Mouse (Mus musculus): ENCODE data around the gene Gm10271. TPM values are rescaled to one million over a fixed set of nuclear protein-coding genes. Genes with fewer than 3 reads are reported as not detected.

Gm10271 gene
- polyA plus RNA-seq, 1 experiment from 2014 or later, result not detected

GRCm38 (mm10) chr10:116921416-116921815, 51.0 kb downstream of the Gm10271 start:
- H3K27me3 ChIP-seq (ENCODE audit: insufficient read depth, poor library complexity, severe bottlenecking), result no peaks in the 10 kb centered on the region
- H3K27ac ChIP-seq, result no peak overlapping the region
- no peaks in the 10 kb centered on the region for H3K4me1 ChIP-seq (replicated peaks)
- WGBS, result 92% methylated on average over 15 of the region's 15 CpGs
- peaks cover 86% of the 10 kb centered on the region for H3K36me3 ChIP-seq
- no peak overlapping the region for H3K4me3 ChIP-seq
- no peaks in the 10 kb centered on the region for H3K9me3 ChIP-seq
- DNase-seq (ENCODE audit: low spot score), result no peak

- Histone ChIP-seq H3K27ac (no peak overlapping the region), H3K27me3 (ENCODE audit: insufficient read depth, poor library complexity, severe bottlenecking) (no peaks in the 10 kb centered on the region), H3K36me3 (peaks cover 84% of the 10 kb centered on the region), H3K4me1 (replicated peaks) (no peaks in the 10 kb centered on the region), H3K4me3 (no peak overlapping the region), H3K9me3 (no peaks in the 10 kb centered on the region)
- no peak for DNase-seq (ENCODE audit: low spot score)
- 90% methylated on average over 8 of the region's 8 CpGs for WGBS
These were observed 51.8 kb downstream of the Gm10271 start for GRCm38 (mm10) chr10:116920641-116921040.

- H3K27ac ChIP-seq, result no peak overlapping the region
- 86% methylated on average over 25 of the region's 25 CpGs for WGBS
- peaks cover 84% of the 10 kb centered on the region for H3K36me3 ChIP-seq
- no peaks in the 10 kb centered on the region for H3K9me3 ChIP-seq
- H3K4me3 ChIP-seq, result no peak overlapping the region
- DNase-seq (ENCODE audit: low spot score), result no peak
- no peaks in the 10 kb centered on the region for H3K27me3 ChIP-seq (ENCODE audit: insufficient read depth, poor library complexity, severe bottlenecking)
- H3K4me1 ChIP-seq (replicated peaks), result no peaks in the 10 kb centered on the region
These were observed 52.8 kb downstream of the Gm10271 start for GRCm38 (mm10) chr10:116919368-116920317.

- Histone ChIP-seq H3K27me3 (ENCODE audit: insufficient read depth, poor library complexity, severe bottlenecking) (no peaks in the 10 kb centered on the region), H3K9me3 (no peaks in the 10 kb centered on the region), H3K4me1 (replicated peaks) (no peaks in the 10 kb centered on the region), H3K27ac (no peak overlapping the region), H3K36me3 (peaks cover 88% of the 10 kb centered on the region), H3K4me3 (no peak overlapping the region)
- no peak for DNase-seq (ENCODE audit: low spot score)
- 86% methylated on average over 8 of the region's 8 CpGs for WGBS
These were observed 55.8 kb downstream of the Gm10271 start for GRCm38 (mm10) chr10:116916581-116916980.

- no peak for DNase-seq (ENCODE audit: low spot score)
- Histone ChIP-seq H3K9me3 (no peaks in the 10 kb centered on the region), H3K4me3 (no peak overlapping the region), H3K4me1 (replicated peaks) (no peaks in the 10 kb centered on the region), H3K27me3 (ENCODE audit: insufficient read depth, poor library complexity, severe bottlenecking) (no peaks in the 10 kb centered on the region), H3K27ac (no peak overlapping the region), H3K36me3 (peaks cover 89% of the 10 kb centered on the region)
- WGBS, result 94% methylated on average over 8 of the region's 8 CpGs
These were observed 57.1 kb downstream of the Gm10271 start for GRCm38 (mm10) chr10:116915286-116915685.

GRCm38 (mm10) chr10:116914586-116914985, 57.8 kb downstream of the Gm10271 start:
- H3K27me3 ChIP-seq (ENCODE audit: insufficient read depth, poor library complexity, severe bottlenecking), result no peaks in the 10 kb centered on the region
- H3K9me3 ChIP-seq, result no peaks in the 10 kb centered on the region
- H3K4me1 ChIP-seq (replicated peaks), result no peaks in the 10 kb centered on the region
- peaks cover 95% of the 10 kb centered on the region for H3K36me3 ChIP-seq
- no peak overlapping the region for H3K4me3 ChIP-seq
- no peak overlapping the region for H3K27ac ChIP-seq
- 95% methylated on average over 9 of the region's 9 CpGs for WGBS
- DNase-seq (ENCODE audit: low spot score), result no peak

GRCm38 (mm10) chr10:116913647-116914273, 58.6 kb downstream of the Gm10271 start:
- no peak for DNase-seq (ENCODE audit: low spot score)
- no peaks in the 10 kb centered on the region for H3K27me3 ChIP-seq (ENCODE audit: insufficient read depth, poor library complexity, severe bottlenecking)
- no peaks in the 10 kb centered on the region for H3K4me1 ChIP-seq (replicated peaks)
- no peak overlapping the region for H3K27ac ChIP-seq
- 93% methylated on average over 17 of the region's 17 CpGs for WGBS
- H3K36me3 ChIP-seq, result peaks cover 96% of the 10 kb centered on the region
- H3K4me3 ChIP-seq, result no peak overlapping the region
- H3K9me3 ChIP-seq, result no peaks in the 10 kb centered on the region

- no peaks in the 10 kb centered on the region for H3K4me1 ChIP-seq (replicated peaks)
- no peak overlapping the region for H3K4me3 ChIP-seq
- H3K27me3 ChIP-seq (ENCODE audit: insufficient read depth, poor library complexity, severe bottlenecking), result no peaks in the 10 kb centered on the region
- WGBS, result 93% methylated on average over 9 of the region's 9 CpGs
- no peak overlapping the region for H3K27ac ChIP-seq
- no peaks in the 10 kb centered on the region for H3K9me3 ChIP-seq
- DNase-seq (ENCODE audit: low spot score), result no peak
- peaks cover 96% of the 10 kb centered on the region for H3K36me3 ChIP-seq
These were observed 59.6 kb downstream of the Gm10271 start for GRCm38 (mm10) chr10:116912850-116913249.

GRCm38 (mm10) chr10:116908901-116909642, 63.3 kb downstream of the Gm10271 start:
- Histone ChIP-seq H3K9me3 (no peaks in the 10 kb centered on the region), H3K36me3 (peaks cover 98% of the 10 kb centered on the region), H3K27me3 (ENCODE audit: insufficient read depth, poor library complexity, severe bottlenecking) (no peaks in the 10 kb centered on the region), H3K4me3 (no peak overlapping the region), H3K27ac (no peak overlapping the region), H3K4me1 (replicated peaks) (no peaks in the 10 kb centered on the region)
- DNase-seq (ENCODE audit: low spot score), result no peak
- 79% methylated on average over 15 of the region's 15 CpGs for WGBS

Other genes starting within 250 kb of the Gm10271 start
- gene Myrfl, start 75.7 kb downstream of the Gm10271 start, polyA plus RNA-seq (2016; fragmentation: Nextera tagmentation; extraction: Ambion mirVana), result 0.11 and 0.18 TPM in 2 replicates
- 45.0 TPM in 2 replicates for gene Rab3ip, start 21.8 kb downstream of the Gm10271 start, polyA plus RNA-seq (2016; fragmentation: Nextera tagmentation; extraction: Ambion mirVana)
- 0.11 TPM in 1 of 2 replicates, not detected in the other for gene Best3, start 13.7 kb upstream of the Gm10271 start, polyA plus RNA-seq (2016; fragmentation: Nextera tagmentation; extraction: Ambion mirVana)
- gene Lrrc10, start 72.7 kb upstream of the Gm10271 start, polyA plus RNA-seq (2016; fragmentation: Nextera tagmentation; extraction: Ambion mirVana), result not detected in 2 replicates
- 264 and 323 TPM in 2 replicates for gene Cct2, start 91.2 kb upstream of the Gm10271 start, polyA plus RNA-seq (2016; fragmentation: Nextera tagmentation; extraction: Ambion mirVana)
- gene Frs2, start 175.9 kb upstream of the Gm10271 start, polyA plus RNA-seq (2016; fragmentation: Nextera tagmentation; extraction: Ambion mirVana), result 19.8 and 21.4 TPM in 2 replicates

Data from hindbrain, embryonic 10.5 days (tissue).